Mouse (Mus musculus) E14TG2a.4 (cell line): ENCODE measurements at regions not wholly inside any gene's neighbourhood (a gene's known extent, or its start where the extent isn't known, plus 50 kb on each side); places are given as distances from the start of the nearest gene placed in this dataset.

ENCODE experiments used
- CTCF ChIP-seq: conservative IDR thresholded peaks from 2 replicates; pipeline ENCODE4 v1.5.1; 2014; ENCODE audit warnings: low read length
- NANOG ChIP-seq: IDR thresholded peaks from 2 replicates; pipeline ENCODE4 v1.6.1; 2014; ENCODE audit warnings: borderline replicate concordance, low read length, mixed read lengths

DNA sequence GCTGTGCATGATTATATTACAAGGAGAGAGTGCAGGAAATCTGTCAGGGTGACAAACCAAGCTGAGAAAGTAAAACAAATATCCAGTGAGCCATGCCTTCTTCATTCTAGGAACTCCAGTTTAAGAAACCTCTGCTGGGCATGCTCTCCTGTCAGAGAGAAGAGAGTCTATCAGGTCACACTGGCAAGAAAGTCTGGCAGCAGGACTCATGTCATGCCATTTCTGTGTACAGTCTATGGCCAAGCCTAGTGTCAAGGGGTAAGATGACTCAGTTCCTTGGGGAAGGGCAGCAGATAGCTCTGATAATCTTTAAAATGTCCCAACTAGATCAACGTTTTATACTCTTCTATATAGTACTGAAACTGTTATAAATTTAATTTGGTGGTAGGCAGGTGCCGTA lies 128.0 kb upstream of the Npvf start:
- no peak for TF ChIP-seq NANOG
- TF ChIP-seq CTCF: no peak
